Mouse (Mus musculus) forebrain, embryonic 11.5 days (tissue): ENCODE measurements at regions not wholly inside any gene's neighbourhood (a gene's known extent, or its start where the extent isn't known, plus 50 kb on each side); places are given as distances from the start of the nearest gene placed in this dataset.
"Not testable (repeated sequence)": the region's sequence is repeated elsewhere in the genome, so short reads cannot be mapped to it uniquely, and the experiment has no call there.

Experiments used
- ATAC-seq: fragments of 200-750 bp; cut with Nextera tagmentation; replicated peaks from 2 replicates; pipeline ENCODE4 v1.8.0; 2017; ENCODE audit warnings: moderate TSS enrichment; ENCODE audit not compliant: low FRiP score
- DNase-seq: peaks from one replicate; pipeline ENCODE4 v3.0.0-alpha.2; 2017; ENCODE audit warnings: low spot score
- H3K27ac ChIP-seq: fragments of 300-500 bp; sonication (generic); 2 replicates; pipeline ENCODE4 v1.5.1; 2014; ENCODE audit warnings: low read depth, low read length
- H3K27me3 ChIP-seq: fragments of 300-500 bp; sonication (generic); 2 replicates; pipeline ENCODE4 v1.6.1; 2014; ENCODE audit warnings: mild to moderate bottlenecking, low read length, mixed read lengths; ENCODE audit not compliant: control insufficient read depth, insufficient read depth
- H3K36me3 ChIP-seq: fragments of 300-500 bp; sonication (generic); 2 replicates; pipeline ENCODE4 v1.6.1; 2014; ENCODE audit warnings: mild to moderate bottlenecking, low read length, moderate library complexity, mixed read lengths; ENCODE audit not compliant: control insufficient read depth, insufficient read depth
- H3K4me1 ChIP-seq: fragments of 300-500 bp; sonication (generic); replicated peaks from 2 replicates; pipeline ENCODE4 v1.6.1; 2014; ENCODE audit warnings: low read length, mixed read lengths; ENCODE audit not compliant: control insufficient read depth, insufficient read depth
- H3K4me2 ChIP-seq: fragments of 300-500 bp; sonication (generic); 2 replicates; pipeline ENCODE4 v1.6.1; 2014; ENCODE audit warnings: low read depth, mild to moderate bottlenecking, low read length, moderate library complexity, mixed read lengths; ENCODE audit not compliant: severe bottlenecking
- H3K4me3 ChIP-seq: fragments of 300-500 bp; sonication (generic); 2 replicates; pipeline ENCODE4 v1.5.1; 2014; ENCODE audit warnings: low read depth, low read length
- H3K9ac ChIP-seq: fragments of 300-500 bp; sonication (generic); 2 replicates; pipeline ENCODE4 v1.6.1; 2014; ENCODE audit warnings: low read length
- H3K9me3 ChIP-seq: fragments of 300-500 bp; sonication (generic); 2 replicates; pipeline ENCODE4 v1.6.1; 2016; ENCODE audit warnings: low read length, mixed read lengths; ENCODE audit not compliant: control insufficient read depth
- WGBS: fragments of 180-500 bp; shearing (Covaris S2); extraction: QIAGEN DNeasy Blood & Tissue Kit; methylation state at CpG from one replicate; pipeline ENCODE4 v1.1.7; 2014; 5-methylcytosine and 5-hydroxymethylcytosine counted together

GRCm38 (mm10) chr2:79044804-79045203 lies 176.9 kb downstream of the Ube2e3 start:
- WGBS, result over 99% methylated on average over 3 of the region's 3 CpGs
- H3K9ac ChIP-seq, H3K4me2 ChIP-seq, H3K4me1 ChIP-seq, ATAC-seq, H3K27me3 ChIP-seq, H3K9me3 ChIP-seq, H3K36me3 ChIP-seq, H3K4me3 ChIP-seq, H3K27ac ChIP-seq, DNase-seq: not testable (repeated sequence)

- Histone ChIP-seq H3K4me1 (no peaks in the 10 kb centered on the region), H3K27me3 (no peaks in the 10 kb centered on the region), H3K9ac (no peak overlapping the region), H3K4me3 (no peak overlapping the region), H3K4me2 (no peak overlapping the region), H3K36me3 (no peaks in the 10 kb centered on the region), H3K27ac (no peak overlapping the region), H3K9me3 (no peaks in the 10 kb centered on the region)
- ATAC-seq, result no peak
- 76% methylated on average over 4 of the region's 4 CpGs for WGBS
- DNase-seq, result no peak
Observed at GRCm38 (mm10) chr2:79045508-79045907, 177.6 kb downstream of the Ube2e3 start.

- 3% methylated on average over 7 of the region's 7 CpGs for WGBS
Observed at GRCm38 (mm10) chr2:79048020-79048419, 180.1 kb downstream of the Ube2e3 start.

GRCm38 (mm10) chr2:79048777-79049537 lies 181.0 kb downstream of the Ube2e3 start:
- no peak overlapping the region for H3K9ac ChIP-seq
- H3K4me2 ChIP-seq, result no peak overlapping the region
- no peak overlapping the region for H3K4me3 ChIP-seq
- DNase-seq, result no peak
- ATAC-seq, result no peak
- H3K36me3 ChIP-seq, result no peaks in the 10 kb centered on the region
- no peaks in the 10 kb centered on the region for H3K27me3 ChIP-seq
- H3K27ac ChIP-seq, result no peak overlapping the region
- WGBS, result 84% methylated on average over 5 of the region's 5 CpGs
- H3K4me1 ChIP-seq, result no peaks in the 10 kb centered on the region
- no peaks in the 10 kb centered on the region for H3K9me3 ChIP-seq

More at GRCm38 (mm10) chr2:79048020-79048419, 180.1 kb downstream of the Ube2e3 start:
- peak overlapping the region; percentile 12; the same call in 1 of the 2 replicates for H3K9ac ChIP-seq
- peak; percentile 82 for ATAC-seq
- no peaks in the 10 kb centered on the region for H3K9me3 ChIP-seq
- H3K4me2 ChIP-seq, result peak overlapping the region; percentile 25; the same call in 1 of the 2 replicates
- no peaks in the 10 kb centered on the region for H3K36me3 ChIP-seq
- no peaks in the 10 kb centered on the region for H3K27me3 ChIP-seq
- no peak overlapping the region for H3K27ac ChIP-seq
- DNase-seq, result peak; percentile 49
- no peak overlapping the region for H3K4me3 ChIP-seq
- no peaks in the 10 kb centered on the region for H3K4me1 ChIP-seq

GRCm38 (mm10) chr2:79050495-79051046 lies 182.6 kb downstream of the Ube2e3 start:
- Histone ChIP-seq H3K4me1 (no peaks in the 10 kb centered on the region), H3K4me2 (no peak overlapping the region), H3K4me3 (no peak overlapping the region), H3K36me3 (no peaks in the 10 kb centered on the region), H3K27ac (no peak overlapping the region), H3K27me3 (no peaks in the 10 kb centered on the region), H3K9me3 (no peaks in the 10 kb centered on the region), H3K9ac (no peak overlapping the region)
- DNase-seq, result no peak
- ATAC-seq, result no peak
- WGBS, result 82% methylated on average over 1 of the region's 1 CpGs

GRCm38 (mm10) chr2:79052226-79052625 lies 184.3 kb downstream of the Ube2e3 start:
- ATAC-seq, result no peak
- Histone ChIP-seq H3K9me3 (no peaks in the 10 kb centered on the region), H3K4me2 (no peak overlapping the region), H3K27ac (no peak overlapping the region), H3K4me3 (no peak overlapping the region), H3K36me3 (no peaks in the 10 kb centered on the region), H3K9ac (no peak overlapping the region), H3K27me3 (no peaks in the 10 kb centered on the region), H3K4me1 (no peaks in the 10 kb centered on the region)
- DNase-seq, result no peak
- WGBS, result 83% methylated on average over 1 of the region's 1 CpGs

- Histone ChIP-seq H3K27me3 (no peaks in the 10 kb centered on the region), H3K27ac (no peak overlapping the region), H3K4me2 (no peak overlapping the region), H3K4me3 (no peak overlapping the region), H3K9ac (no peak overlapping the region), H3K9me3 (no peaks in the 10 kb centered on the region), H3K36me3 (no peaks in the 10 kb centered on the region), H3K4me1 (no peaks in the 10 kb centered on the region)
- no peak for DNase-seq
- no peak for ATAC-seq
- 90% methylated on average over 2 of the region's 2 CpGs for WGBS
Observed at GRCm38 (mm10) chr2:79056138-79056537, 188.2 kb downstream of the Ube2e3 start.

GRCm38 (mm10) chr2:79059115-79059943 lies 191.4 kb downstream of the Ube2e3 start:
- Histone ChIP-seq H3K9me3 (no peaks in the 10 kb centered on the region), H3K9ac (no peak overlapping the region), H3K4me2 (no peak overlapping the region), H3K27me3 (no peaks in the 10 kb centered on the region), H3K4me3 (no peak overlapping the region), H3K4me1 (no peaks in the 10 kb centered on the region), H3K27ac (no peak overlapping the region), H3K36me3 (no peaks in the 10 kb centered on the region)
- DNase-seq (no peak), ATAC-seq (peak; percentile 46; the same call in 1 of the 2 replicates)
- 80% methylated on average over 7 of the region's 7 CpGs for WGBS
